Mouse (Mus musculus) inflammation-experienced regulatory T-cells, adult 16 weeks (primary cell): ENCODE data around the gene Sardh. TPM values are rescaled to one million over a fixed set of nuclear protein-coding genes. Genes with fewer than 3 reads are reported as not detected.

Source experiments
- polyA plus RNA-seq: library from polyadenylated mRNA; unstranded; fragments of 100-300 nt; shearing (Covaris generic); gene quantifications from one replicate; pipeline ENCODE4 v1.2.1, GENCODE M21; 2017

Sardh gene
- 1.9 TPM for polyA plus RNA-seq

GRCm38 (mm10) chr2:27248211-27248610, at the start of gene Sardh:
Sardh (minus strand) TSS chr2:27248337.

GRCm38 (mm10) chr2:27164796-27165590, 83.1 kb downstream of the Sardh start, which contains the start of gene Dbh:
Dbh (plus strand) TSS chr2:27165233.

GRCm38 (mm10) chr2:27141950-27142693, 106.0 kb downstream of the Sardh start, which contains the start of gene Fam163b:
Fam163b (minus strand) TSS chr2:27142491.

Other genes starting within 250 kb of the Sardh start
- gene Cacfd1, start 238.4 kb downstream of the Sardh start, polyA plus RNA-seq: 32.6 TPM
- 5.2 TPM for gene Slc2a6, start 220.3 kb downstream of the Sardh start, polyA plus RNA-seq
- not detected for gene Mymk, start 176.2 kb downstream of the Sardh start, polyA plus RNA-seq
- gene Adamtsl2, start 169.0 kb downstream of the Sardh start, polyA plus RNA-seq: 0.24 TPM
- 0.16 TPM for gene Fam163b, start 105.8 kb downstream of the Sardh start, polyA plus RNA-seq
- not detected for gene Dbh, start 83.1 kb downstream of the Sardh start, polyA plus RNA-seq
- 7.4 TPM for gene Vav2, start 178.7 kb upstream of the Sardh start, polyA plus RNA-seq
- gene Brd3os, start 194.0 kb upstream of the Sardh start, polyA plus RNA-seq: 0.66 TPM